Mouse (Mus musculus) bone marrow, adult 2 months (tissue): ENCODE data around the gene Sema6b. TPM values are rescaled to one million over a fixed set of nuclear protein-coding genes. Genes with fewer than 3 reads are reported as not detected.

Experiments
- H3K27ac ChIP-seq: fragments of 200-500 bp; 2 replicates; pipeline ENCODE4 v1.5.1; 2012; ENCODE audit warnings: low read depth, mild to moderate bottlenecking, control low read depth, inconsistent platforms, low read length; ENCODE audit not compliant: control insufficient read depth, poor library complexity, insufficient read depth
- H3K4me1 ChIP-seq: fragments of 200-500 bp; 2 replicates; pipeline ENCODE4 v1.6.1; 2011; ENCODE audit warnings: low read length; ENCODE audit not compliant: control insufficient read depth, insufficient read depth
- H3K4me3 ChIP-seq: fragments of 200-500 bp; replicated peaks from 2 replicates; pipeline ENCODE3; 2011; ENCODE audit warnings: mild to moderate bottlenecking, low read depth, low read length, control low read depth; ENCODE audit not compliant: control insufficient read depth
- CTCF ChIP-seq: fragments of 200-500 bp; IDR thresholded peaks from 2 replicates; pipeline ENCODE4 v1.5.1; 2011; ENCODE audit warnings: low read length, control low read depth; ENCODE audit not compliant: control insufficient read depth, insufficient read depth
- POLR2A ChIP-seq: fragments of 200-500 bp; IDR thresholded peaks from 2 replicates; pipeline ENCODE4 v1.6.1; 2011; ENCODE audit warnings: low read depth, mild to moderate bottlenecking, control low read depth, low read length, borderline replicate concordance; ENCODE audit not compliant: control insufficient read depth
- WGBS: fragments of 180-500 bp; shearing (Covaris S2); methylation state at CpG from one replicate; pipeline ENCODE4 v1.1.7; 2018; 5-methylcytosine and 5-hydroxymethylcytosine counted together
- polyA plus RNA-seq: library from polyadenylated mRNA; stranded (reverse); fragments of >200 nt; gene quantifications from 2 replicates; pipeline ENCODE4 v1.2.4, GENCODE M21; 2011; ENCODE audit warnings: low replicate concordance; ENCODE audit not compliant: missing spikeins, insufficient read depth, insufficient read length

The Sema6b gene
- 3.2 and 3.9 TPM in 2 replicates for polyA plus RNA-seq

DNA sequence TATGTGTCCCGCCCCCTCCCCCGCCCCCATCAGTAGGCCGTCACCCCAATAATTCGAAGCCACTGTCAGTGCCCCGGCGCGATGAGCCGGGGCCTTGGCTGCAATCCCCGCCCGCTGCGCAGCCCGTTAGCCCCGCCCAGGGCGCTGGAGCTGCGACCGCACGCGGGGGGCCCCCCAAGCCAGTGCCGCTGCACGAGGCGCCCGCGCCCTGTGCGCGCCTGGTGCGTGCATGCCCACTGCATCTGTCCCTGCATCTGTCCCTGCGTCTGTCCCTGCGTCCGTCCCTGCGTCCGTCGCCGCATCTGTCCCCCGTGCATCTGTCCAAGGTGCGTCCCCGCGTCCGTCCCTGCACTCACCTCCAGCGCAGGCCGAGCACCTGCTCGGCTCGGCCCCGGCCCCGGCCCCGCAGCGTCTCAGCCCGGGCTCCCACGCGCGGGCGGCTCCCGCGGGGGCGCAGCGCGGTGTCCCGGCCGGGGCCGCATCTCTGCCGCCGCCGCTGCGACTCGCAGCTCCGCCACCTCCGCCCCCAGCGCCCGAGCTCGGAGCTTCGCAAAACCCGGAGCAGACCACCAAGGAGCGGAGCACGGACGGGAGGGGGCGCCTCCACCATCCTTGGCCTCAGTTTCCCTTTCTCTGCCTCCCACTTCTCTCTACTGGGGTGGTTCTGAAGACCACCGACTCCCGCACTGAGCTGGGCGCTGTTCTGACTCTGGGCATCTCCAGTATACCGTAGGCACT is at the start of gene Sema6b:
Gene Sema6b (minus strand): TSS at position 486 of the 738 bp plus-strand sequence.
- peak within 1 kb of the TSS; percentile 53 for H3K4me3 ChIP-seq
- WGBS = 2% methylated on average over 78 of the region's 79 CpGs
- TF ChIP-seq CTCF (no peak), POLR2A (no peak; the same call in 1 of the 2 replicates)
- no peaks in the 10 kb centered on the region for H3K4me1 ChIP-seq
- H3K27ac ChIP-seq = peak within 1 kb of the TSS; percentile 7; the same call in 1 of the 2 replicates

DNA sequence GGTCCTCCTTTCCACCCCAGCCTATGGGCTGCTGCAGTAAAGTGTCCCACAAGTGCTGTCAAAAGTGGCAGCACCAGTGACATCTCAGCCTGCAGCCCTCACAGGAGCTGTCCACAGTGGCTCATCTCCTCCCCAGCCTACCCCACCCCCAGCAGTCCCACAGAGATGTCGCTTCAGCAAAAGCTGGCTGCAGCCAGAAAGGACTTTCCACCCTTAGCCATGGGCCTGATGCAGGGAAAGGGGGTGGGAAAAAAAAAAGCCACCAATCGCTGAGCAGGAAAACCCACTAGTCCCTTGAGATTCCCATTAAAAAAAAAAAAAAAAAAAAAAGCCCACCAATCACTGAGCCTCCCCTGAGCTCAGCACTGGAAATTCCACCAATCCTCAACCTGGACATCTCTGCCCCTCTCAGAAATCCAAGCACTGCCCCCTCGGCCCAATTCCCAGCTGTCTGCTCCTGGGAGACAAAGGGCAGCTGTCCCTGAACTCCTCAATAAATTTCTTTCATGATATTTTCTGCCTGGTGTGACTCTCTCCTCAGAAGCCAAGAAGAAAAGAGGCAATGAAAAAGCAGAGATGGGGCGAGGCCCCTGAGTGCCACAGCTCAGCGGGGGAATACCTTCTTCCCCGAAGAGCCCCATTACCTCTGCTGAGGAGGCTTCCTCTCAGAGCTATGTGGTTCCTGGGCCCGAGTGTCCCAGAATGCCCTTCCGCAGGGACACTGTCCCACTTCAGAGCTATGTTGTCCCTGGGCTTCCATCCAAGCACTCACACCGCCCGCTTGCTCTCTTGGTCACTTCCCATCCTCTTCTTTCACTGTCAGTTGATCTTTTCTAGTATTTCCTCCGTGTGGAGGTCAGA is 45.4 kb upstream of the Sema6b start:
- H3K27ac ChIP-seq = no peak overlapping the region
- TF ChIP-seq CTCF (no peak), POLR2A (no peak)
- WGBS = 80% methylated on average over 11 of the region's 11 CpGs
- H3K4me3 ChIP-seq = no peak overlapping the region
- H3K4me1 ChIP-seq = no peaks in the 10 kb centered on the region; the same call in 1 of the 2 replicates

DNA sequence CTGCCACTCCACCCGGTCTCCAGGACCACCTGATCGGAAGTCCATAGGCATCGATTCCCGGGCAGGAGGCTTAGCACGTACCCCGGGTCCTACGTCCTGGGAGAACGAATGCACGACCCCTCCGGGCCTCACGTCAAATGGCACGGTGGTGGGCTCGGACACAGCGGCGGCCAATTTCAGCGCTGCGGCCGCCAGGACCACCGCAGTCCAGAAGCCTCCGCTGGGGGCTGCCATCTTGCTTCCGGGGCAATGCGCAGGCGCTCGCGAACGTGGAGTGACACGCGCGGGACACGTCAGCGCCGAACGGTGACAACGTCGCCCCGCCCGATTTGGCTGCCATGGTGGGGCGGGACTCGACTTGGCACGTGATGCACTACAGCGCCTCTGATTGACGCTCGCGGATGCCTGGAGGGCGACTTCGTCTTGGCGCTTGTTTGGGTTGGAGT is 43.5 kb upstream of the Sema6b start, which contains the start of gene Mydgf:
Gene Mydgf (minus strand): TSS at position 263 of the 446 bp plus-strand sequence.
- TF ChIP-seq POLR2A = peak; percentile 63; the same call in 1 of the 2 replicates
- no peak for TF ChIP-seq CTCF

DNA sequence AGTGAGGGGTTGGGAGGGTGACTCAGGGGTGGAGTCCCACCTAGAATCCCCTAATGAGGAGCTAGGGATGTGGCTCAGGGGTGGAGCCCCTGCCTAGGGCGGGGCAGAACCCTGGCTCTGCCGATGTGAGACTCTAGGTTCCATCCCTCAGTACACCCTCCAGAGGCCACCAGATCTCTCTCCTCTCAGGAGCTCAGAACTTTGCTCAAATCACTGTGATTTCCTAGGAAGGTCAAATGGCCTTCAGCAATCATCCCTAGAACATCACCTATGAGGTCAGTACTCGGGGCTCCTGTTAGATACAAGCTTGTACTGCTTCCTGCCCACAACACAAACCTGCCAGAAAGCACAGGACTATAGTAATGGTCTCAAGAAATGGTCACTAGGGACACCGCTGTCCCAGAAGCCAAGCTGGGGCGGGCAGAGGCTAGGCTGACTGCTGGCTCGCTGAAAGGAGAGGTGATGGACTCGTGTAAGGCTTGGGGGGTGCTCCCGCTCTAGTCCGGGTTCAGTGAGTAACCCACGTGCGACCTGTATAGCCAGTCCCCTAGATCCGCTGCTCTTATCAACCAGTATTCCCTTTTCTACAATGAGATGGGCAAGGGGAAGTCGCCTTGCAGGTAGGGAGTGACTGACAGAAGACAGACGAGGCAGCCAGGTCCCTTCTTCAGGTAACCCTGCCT is 43.0 kb upstream of the Sema6b start:
- Histone ChIP-seq H3K4me3 (peak overlapping the region; percentile 85), H3K4me1 (no peaks in the 10 kb centered on the region; the same call in 1 of the 2 replicates), H3K27ac (peak overlapping the region; percentile 49)
- WGBS = 2% methylated on average over 14 of the region's 14 CpGs
- TF ChIP-seq CTCF (no peak), POLR2A (no peak)

More for the DNA sequence above, 43.5 kb upstream of the Sema6b start, which contains the start of gene Mydgf:
- WGBS = under 1% methylated on average over 47 of the region's 47 CpGs
- Histone ChIP-seq H3K4me3 (peak within 1 kb of the TSS; percentile 85), H3K27ac (peak within 1 kb of the TSS; percentile 49), H3K4me1 (no peaks in the 10 kb centered on the region; the same call in 1 of the 2 replicates)

DNA sequence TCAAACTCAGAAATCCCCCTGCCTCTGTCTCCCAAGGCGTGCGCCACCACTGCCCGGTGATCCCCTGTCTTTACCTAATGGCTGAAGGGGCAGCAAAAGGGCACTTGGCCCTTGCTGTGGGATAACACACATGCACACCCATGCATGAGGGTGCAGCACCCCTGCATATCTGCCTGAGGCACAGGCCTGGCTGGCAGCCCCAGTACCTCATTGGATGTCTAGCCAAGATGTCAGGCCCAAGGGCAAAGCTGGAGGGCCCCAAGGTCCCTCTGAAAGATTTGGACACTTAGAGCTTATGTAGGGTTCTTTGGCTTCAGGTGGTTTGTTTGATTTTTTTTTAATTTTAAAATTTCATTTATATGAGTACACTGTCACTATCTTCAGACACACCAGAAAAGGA is 35.3 kb upstream of the Sema6b start:
- WGBS = 89% methylated on average over 3 of the region's 3 CpGs
- no peaks in the 10 kb centered on the region for H3K4me1 ChIP-seq
- no peak overlapping the region for H3K4me3 ChIP-seq
- TF ChIP-seq CTCF = no peak
- no peak for TF ChIP-seq POLR2A
- no peak overlapping the region for H3K27ac ChIP-seq

DNA sequence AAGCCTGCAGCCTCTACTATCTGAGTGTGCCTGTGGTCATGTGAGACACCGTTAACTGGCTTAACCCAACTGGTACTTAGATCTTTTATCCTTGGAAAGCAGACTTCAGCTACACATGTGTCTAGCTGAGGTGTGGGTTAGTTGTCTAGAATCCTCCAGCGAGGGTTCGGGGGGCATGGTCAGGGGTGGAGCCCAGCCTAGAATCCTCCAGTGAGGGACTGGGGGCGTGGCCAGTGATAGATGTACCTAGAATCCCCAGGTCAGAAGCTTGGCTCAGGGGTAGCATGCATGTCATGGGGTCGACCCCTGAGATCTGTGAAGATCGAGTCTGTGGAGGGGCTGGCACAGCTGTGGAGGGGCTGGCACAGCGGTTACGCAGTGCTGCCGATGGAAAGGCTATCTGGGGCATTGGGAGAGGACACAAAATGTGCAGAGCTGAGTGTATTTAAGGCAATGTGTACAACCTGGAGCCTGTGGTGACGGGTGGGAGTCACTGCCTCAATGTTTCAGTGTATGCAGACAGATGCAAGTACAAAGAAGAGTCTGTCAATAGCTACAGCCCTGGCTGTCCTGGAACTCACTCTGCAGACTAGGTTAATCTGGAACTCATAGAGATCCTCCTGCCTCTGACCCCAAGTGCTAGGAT is 33.4 kb upstream of the Sema6b start:
- Histone ChIP-seq H3K27ac (no peak overlapping the region), H3K4me1 (no peaks in the 10 kb centered on the region), H3K4me3 (no peak overlapping the region)
- WGBS = 76% methylated on average over 10 of the region's 10 CpGs
- no peak for TF ChIP-seq CTCF
- TF ChIP-seq POLR2A = no peak

DNA sequence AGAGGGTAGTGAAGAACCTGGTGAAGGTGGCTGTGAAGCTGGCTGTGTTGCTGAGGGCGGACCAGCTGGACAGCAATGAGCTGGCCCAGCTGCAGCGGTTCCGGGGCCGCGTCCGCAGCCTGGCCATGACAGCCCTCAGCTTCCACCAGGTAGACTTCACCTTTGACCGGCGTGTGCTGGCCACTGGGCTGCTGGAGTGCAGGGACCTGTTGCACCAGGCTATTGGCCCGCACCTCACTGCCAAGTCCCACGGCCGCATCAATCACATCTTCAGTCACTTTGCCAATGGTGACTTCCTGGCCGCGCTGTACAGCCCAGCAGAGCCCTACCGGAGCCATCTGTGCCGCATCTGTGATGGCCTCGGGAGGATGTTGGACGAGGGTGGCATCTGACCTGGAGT is 31.7 kb upstream of the Sema6b start:
- 91% methylated on average over 17 of the region's 17 CpGs for WGBS
- H3K27ac ChIP-seq = no peak overlapping the region
- no peak overlapping the region for H3K4me3 ChIP-seq
- TF ChIP-seq POLR2A (no peak), CTCF (no peak)
- H3K4me1 ChIP-seq = no peaks in the 10 kb centered on the region
